Mouse (Mus musculus) ES-Bruce4 (cell line): ENCODE results near the gene Cox17.

Experiments
- CTCF ChIP-seq: IDR thresholded peaks from one replicate; pipeline ENCODE4 v1.8.1; 2011; ENCODE audit warnings: low read depth, low read length
- EP300 ChIP-seq: IDR thresholded peaks from 2 replicates; pipeline ENCODE4 v1.6.1; 2011; ENCODE audit warnings: low read depth, low read length; ENCODE audit not compliant: insufficient read depth
- POLR2A ChIP-seq: IDR thresholded peaks from one replicate; pipeline ENCODE4 v1.8.1; 2011; ENCODE audit warnings: low read length; ENCODE audit not compliant: insufficient read depth

DNA sequence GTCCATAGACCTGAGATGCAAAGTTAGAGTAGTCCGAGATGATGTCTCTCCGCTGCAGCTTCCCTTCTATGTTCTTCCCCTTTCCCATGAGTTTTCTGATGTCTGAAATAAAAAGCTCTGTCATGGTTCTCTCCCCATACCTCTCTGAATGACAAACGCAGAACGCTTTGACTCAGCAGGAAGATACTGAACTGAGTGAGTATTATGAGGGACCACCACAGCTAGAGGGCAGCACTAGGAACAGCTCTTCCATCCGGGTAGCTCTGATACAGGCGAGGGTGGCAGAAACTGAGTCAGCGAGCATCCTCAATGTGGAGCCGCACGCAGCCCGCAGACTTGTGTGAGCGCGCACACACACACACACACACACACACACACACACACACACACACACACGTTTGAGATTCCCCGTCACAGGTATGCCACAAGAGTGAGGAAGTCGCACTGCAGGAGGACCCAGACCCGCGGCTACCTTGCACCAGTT lies 25.3 kb upstream of the Cox17 start:
- TF ChIP-seq CTCF (peak; percentile 75), EP300 (no peak), POLR2A (no peak)
